Mouse (Mus musculus) G1E (cell line): ENCODE measurements around the gene Ttbk2.

Experiments used
- CTCF ChIP-seq: IDR thresholded peaks from 2 replicates; pipeline ENCODE4 v1.5.1; 2012; ENCODE audit warnings: low read depth, low read length, inconsistent platforms, mixed read lengths
- GATA1 ChIP-seq: IDR thresholded peaks from 2 replicates; pipeline ENCODE4 v1.6.1; 2012; ENCODE audit warnings: borderline replicate concordance, low read length, inconsistent platforms, mixed read lengths
- TAL1 ChIP-seq: conservative IDR thresholded peaks from 2 replicates; pipeline ENCODE4 v1.6.1; 2012; ENCODE audit warnings: low read depth, low read length, inconsistent platforms, mixed read lengths

GRCm38 (mm10) chr2:120723621-120724020 is 126.8 kb downstream of the Ttbk2 start:
- TF ChIP-seq GATA1 (no peak), CTCF (no peak), TAL1 (no peak)
